Mouse (Mus musculus) liver, postnatal 0 days (tissue): ENCODE data around the gene Gm20388. TPM values are rescaled to one million over a fixed set of nuclear protein-coding genes. Genes with fewer than 3 reads are reported as not detected.

Source experiments
- ATAC-seq: fragments of 200-750 bp; cut with Nextera tagmentation; 2 replicates; pipeline ENCODE4 v1.8.0; 2017; ENCODE audit warnings: mild to moderate bottlenecking, moderate library complexity
- DNase-seq: peaks from one replicate; pipeline ENCODE4 v3.0.0-alpha.2; 2016
- H3K27ac ChIP-seq: fragments of 300-500 bp; sonication (generic); 2 replicates; pipeline ENCODE4 v1.5.1; 2014; ENCODE audit warnings: antibody characterized with exemption, moderate library complexity, mild to moderate bottlenecking, low read depth
- H3K27me3 ChIP-seq: fragments of 300-500 bp; sonication (generic); 2 replicates; pipeline ENCODE4 v1.6.1; 2014; ENCODE audit warnings: low read length, control low read depth, mixed read lengths; ENCODE audit not compliant: insufficient read depth
- H3K36me3 ChIP-seq: fragments of 300-500 bp; sonication (generic); replicated peaks from 2 replicates; pipeline ENCODE4 v1.6.1; 2014; ENCODE audit warnings: mild to moderate bottlenecking, control low read depth, low read length, moderate library complexity, mixed read lengths; ENCODE audit not compliant: insufficient read depth
- H3K4me1 ChIP-seq: fragments of 300-500 bp; sonication (generic); 2 replicates; pipeline ENCODE4 v1.6.1; 2014; ENCODE audit warnings: antibody characterized with exemption, mild to moderate bottlenecking, control low read depth; ENCODE audit not compliant: insufficient read depth
- H3K4me2 ChIP-seq: fragments of 300-500 bp; sonication (generic); 2 replicates; pipeline ENCODE4 v1.6.1; 2014; ENCODE audit warnings: low read depth, mild to moderate bottlenecking, low read length, moderate library complexity, mixed read lengths
- H3K4me3 ChIP-seq: fragments of 300-500 bp; sonication (generic); 2 replicates; pipeline ENCODE4 v1.5.1; 2014; ENCODE audit warnings: low read depth, low read length
- H3K9ac ChIP-seq: fragments of 300-500 bp; sonication (generic); replicated peaks from 2 replicates; pipeline ENCODE4 v1.6.1; 2014; ENCODE audit warnings: mild to moderate bottlenecking, moderate library complexity
- H3K9me3 ChIP-seq: fragments of 300-500 bp; sonication (generic); 2 replicates; pipeline ENCODE4 v1.6.1; 2016; ENCODE audit warnings: mild to moderate bottlenecking, control low read depth, low read length, mixed read lengths
- CTCF ChIP-seq: sonication (generic); IDR thresholded peaks from 2 replicates; pipeline ENCODE4 v1.5.1; 2016; ENCODE audit warnings: antibody characterized with exemption, low read depth
- EP300 ChIP-seq: IDR thresholded peaks from 2 replicates; pipeline ENCODE4 v1.6.1; 2016; ENCODE audit warnings: antibody characterized with exemption, low read depth, mild to moderate bottlenecking
- WGBS: fragments of 180-500 bp; shearing (Covaris S2); extraction: QIAGEN DNeasy Blood & Tissue Kit; methylation state at CpG from one replicate; pipeline ENCODE4 v1.1.7; 2014; ENCODE audit not compliant: insufficient replicate concordance; 5-methylcytosine and 5-hydroxymethylcytosine counted together
- polyA plus RNA-seq: library from polyadenylated mRNA; unstranded; fragments of >200 nt; fragmentation: Nextera tagmentation; extraction: Ambion mirVana; gene quantifications from 2 replicates; pipeline ENCODE4 v1.2.1, GENCODE M21; 2015

The Gm20388 gene
- polyA plus RNA-seq, 1 experiment from 2014 or later, result not detected

GRCm38 (mm10) chr8:121300066-121300465 is 1389.4 kb downstream of the Gm20388 start:
- no peaks in the 10 kb centered on the region for H3K36me3 ChIP-seq
- DNase-seq (no peak), ATAC-seq (no peak)
- no peak overlapping the region for H3K4me2 ChIP-seq
- H3K9ac ChIP-seq, result no peak overlapping the region
- no peak overlapping the region for H3K27ac ChIP-seq
- WGBS, result 40% methylated on average over 4 of the region's 4 CpGs
- H3K27me3 ChIP-seq, result 0 out of 2 replicates have a peak, but pooled peaks cover 13% of the 10 kb centered on the region
- peaks cover 11% of the 10 kb centered on the region for H3K4me1 ChIP-seq
- TF ChIP-seq CTCF, result no peak
- no peak for TF ChIP-seq EP300
- H3K9me3 ChIP-seq, result no peaks in the 10 kb centered on the region
- no peak overlapping the region for H3K4me3 ChIP-seq

- ATAC-seq, result no peak
These were observed 1390.1 kb downstream of the Gm20388 start for GRCm38 (mm10) chr8:121300501-121301411.

GRCm38 (mm10) chr8:121301431-121301830 is 1390.8 kb downstream of the Gm20388 start:
- 14% methylated on average over 15 of the region's 15 CpGs for WGBS
- Histone ChIP-seq H3K4me3 (no peak overlapping the region), H3K27me3 (0 out of 2 replicates have a peak, but pooled peaks cover 13% of the 10 kb centered on the region), H3K9me3 (no peaks in the 10 kb centered on the region), H3K4me2 (peak overlapping the region; percentile 47), H3K4me1 (peaks cover 11% of the 10 kb centered on the region), H3K36me3 (no peaks in the 10 kb centered on the region), H3K27ac (no peak overlapping the region), H3K9ac (no peak overlapping the region)
- DNase-seq, result no peak
- ATAC-seq, result no peak
- TF ChIP-seq EP300, result no peak

More at GRCm38 (mm10) chr8:121300501-121301411, 1390.1 kb downstream of the Gm20388 start:
- no peak for TF ChIP-seq EP300
- TF ChIP-seq CTCF, result no peak
- Histone ChIP-seq H3K9me3 (no peaks in the 10 kb centered on the region), H3K27ac (no peak overlapping the region), H3K36me3 (no peaks in the 10 kb centered on the region), H3K4me2 (peak overlapping the region; percentile 47; the same call in 1 of the 2 replicates), H3K4me3 (no peak overlapping the region), H3K4me1 (peaks cover 11% of the 10 kb centered on the region), H3K27me3 (0 out of 2 replicates have a peak, but pooled peaks cover 13% of the 10 kb centered on the region), H3K9ac (no peak overlapping the region)
- WGBS, result 18% methylated on average over 28 of the region's 28 CpGs
- no peak for DNase-seq

- WGBS, result 38% methylated on average over 10 of the region's 10 CpGs
- no peak for TF ChIP-seq CTCF
- no peak for TF ChIP-seq EP300
- Histone ChIP-seq H3K9me3 (no peaks in the 10 kb centered on the region), H3K27ac (no peak overlapping the region), H3K4me1 (peaks cover 11% of the 10 kb centered on the region), H3K36me3 (no peaks in the 10 kb centered on the region), H3K4me3 (no peak overlapping the region), H3K4me2 (peak overlapping the region; percentile 47; the same call in 1 of the 2 replicates), H3K27me3 (0 out of 2 replicates have a peak, but pooled peaks cover 13% of the 10 kb centered on the region), H3K9ac (no peak overlapping the region)
- ATAC-seq (no peak), DNase-seq (no peak)
These were observed 1391.5 kb downstream of the Gm20388 start for GRCm38 (mm10) chr8:121301978-121302649.

GRCm38 (mm10) chr8:121307723-121308122 is 1397.1 kb downstream of the Gm20388 start:
- TF ChIP-seq EP300 (no peak), CTCF (no peak)
- 77% methylated on average over 7 of the region's 7 CpGs for WGBS
- DNase-seq, result no peak
- no peaks in the 10 kb centered on the region for H3K36me3 ChIP-seq
- no peak overlapping the region for H3K4me2 ChIP-seq
- H3K9ac ChIP-seq, result no peak overlapping the region
- no peaks in the 10 kb centered on the region for H3K27me3 ChIP-seq
- H3K27ac ChIP-seq, result no peak overlapping the region
- no peak overlapping the region for H3K4me3 ChIP-seq
- H3K4me1 ChIP-seq, result no peaks in the 10 kb centered on the region
- ATAC-seq, result no peak
- no peaks in the 10 kb centered on the region for H3K9me3 ChIP-seq
